Mouse (Mus musculus): ENCODE results near the gene Adamtsl5.

GRCm38 (mm10) chr10:80324120-80325037 lies 23.8 kb downstream of the Adamtsl5 start:
- TF ChIP-seq EP300 (optimal IDR thresholded peaks at IDR 0.05) (no peak), CTCF (IDR thresholded peaks at IDR 0.05; ENCODE audit: low read depth) (no peak)
